Mouse (Mus musculus) cerebellum, postnatal 10 days (tissue): ENCODE measurements around the gene Pygm.

Experiments
- DNase-seq, 2 experiments: peaks; one replicate each; pipeline ENCODE4 v3.0.0; 2021; ENCODE audit warnings: mixed read lengths in 2 of 2

Pygm gene

DNA sequence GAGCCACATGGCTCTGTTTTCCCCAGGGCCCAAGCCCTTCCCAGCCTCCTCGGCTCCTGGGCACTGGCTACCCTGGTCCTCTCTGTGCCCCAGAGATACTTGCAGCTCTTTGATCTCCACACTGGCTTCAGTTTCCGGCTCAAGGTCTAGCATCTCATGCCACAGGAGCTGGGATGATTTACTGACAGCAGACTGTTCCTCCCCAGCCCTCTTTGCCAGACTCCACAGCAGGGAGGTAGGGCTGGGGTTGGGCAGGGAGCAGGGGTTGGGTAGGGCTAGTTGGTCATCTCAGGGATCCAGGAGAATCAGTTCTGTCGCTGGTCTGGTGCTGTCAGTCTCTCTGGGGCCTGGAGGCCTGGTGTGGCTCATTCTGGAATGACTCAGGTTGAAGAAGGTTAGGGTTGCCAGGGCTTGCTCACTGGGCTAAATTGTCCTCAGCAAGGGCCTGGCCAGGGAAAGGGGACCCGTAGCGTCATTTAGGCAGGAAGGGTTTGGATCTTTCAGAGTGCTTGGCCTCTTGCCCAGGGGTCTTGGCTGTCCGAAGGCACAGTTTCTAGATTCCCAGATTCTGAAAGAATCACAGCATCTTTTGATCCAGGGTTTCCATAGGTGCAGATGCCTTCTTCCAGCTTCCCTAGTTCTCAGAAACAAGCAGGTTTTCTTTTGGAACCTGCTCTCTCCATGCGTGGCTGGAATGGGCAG is 62.7 kb downstream of the Pygm start:
- peak; percentile 72 to 81 for DNase-seq
